Mouse (Mus musculus) gastrocnemius, postnatal 14 days (tissue): ENCODE data around the gene Gm10837. TPM values are rescaled to one million over a fixed set of nuclear protein-coding genes. Genes with fewer than 3 reads are reported as not detected.

Experiments used
- DNase-seq: peaks from one replicate; pipeline ENCODE4 v3.0.0; 2021; ENCODE audit warnings: mixed read lengths
- intact Hi-C: fragments of 180-260 bp; cut with DNase I; formaldehyde crosslinking; loops from one replicate; pipeline ENCODE4 v1.15.1; 2025; ENCODE audit warnings: low total_unique reads
- total RNA-seq, 2 experiments: library from RNA; stranded (reverse); gene quantifications; 2 replicates each; pipeline ENCODE4 v1.2.3; 2021

Gm10837 gene
- total RNA-seq, 2 experiments from 2014 or later, result not detected

GRCm38 (mm10) chr14:122491521-122491920 lies 1.1 kb downstream of the Gm10837 start:
- no peak for DNase-seq
- intact Hi-C loops, result no loop called here

- DNase-seq, result no peak
- intact Hi-C loops, result no loop called here
These were observed 1.6 kb downstream of the Gm10837 start for GRCm38 (mm10) chr14:122492015-122492414.

GRCm38 (mm10) chr14:122509058-122509457 lies 18.7 kb downstream of the Gm10837 start:
- no peak for DNase-seq
- intact Hi-C loops, result no loop called here

DNA sequence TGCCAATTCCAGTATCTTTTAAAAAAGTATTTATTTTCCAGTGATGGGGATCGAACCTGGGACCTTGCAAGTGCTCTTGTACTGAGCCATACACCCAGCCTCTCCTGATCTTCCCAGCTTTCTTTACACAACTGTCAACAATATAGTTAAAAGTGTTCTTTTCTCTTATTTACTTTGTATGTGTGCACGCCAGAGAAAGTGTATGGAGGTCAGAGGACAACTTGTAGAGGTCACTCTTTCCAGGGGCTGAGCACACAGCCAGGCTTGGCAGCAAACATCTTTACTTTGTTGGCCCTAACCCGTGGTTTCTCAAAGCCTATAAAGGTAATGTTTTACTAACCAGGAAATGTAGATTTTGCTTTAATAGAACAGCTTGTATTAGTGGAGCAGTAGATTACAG lies 21.1 kb downstream of the Gm10837 start:
- intact Hi-C loops, result loop anchor here (5.0 kb wide), 1 partner anchor 361 kb away; no protein-coding TSS in a partner anchor
- no peak for DNase-seq

- DNase-seq, result no peak
- intact Hi-C loops, result loop anchor here (5.0 kb wide), 1 partner anchor 359 kb away; no protein-coding TSS in a partner anchor
These were observed 23.2 kb downstream of the Gm10837 start for GRCm38 (mm10) chr14:122513511-122514036.

GRCm38 (mm10) chr14:122528475-122528874 lies 38.1 kb downstream of the Gm10837 start:
- no peak for DNase-seq
- intact Hi-C loops, result no loop called here

- intact Hi-C loops, result no loop called here
- peak; percentile 98 for DNase-seq
These were observed 43.9 kb downstream of the Gm10837 start, which contains the start of gene Pcca for GRCm38 (mm10) chr14:122534017-122534924. Pcca (plus strand) TSS chr14:122534324.

DNA sequence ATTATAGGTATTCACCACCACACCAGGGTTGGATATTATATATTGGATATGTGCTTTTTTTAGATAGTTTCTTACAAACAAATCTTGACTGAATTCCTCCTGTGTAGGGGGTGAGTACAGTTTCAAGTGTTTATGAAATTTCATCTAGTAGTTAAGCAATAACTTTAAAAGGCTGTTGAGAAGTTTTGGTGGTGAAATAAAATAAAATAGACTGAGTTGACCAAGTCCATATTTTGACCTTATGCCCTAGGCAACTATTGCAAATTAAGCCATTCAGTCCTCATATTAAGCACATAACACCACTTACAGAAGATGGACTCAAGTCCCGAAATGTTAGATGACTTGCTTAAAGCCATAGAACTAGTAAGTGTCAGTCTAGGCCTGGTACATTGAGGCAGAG lies 45.6 kb downstream of the Gm10837 start:
- no peak for DNase-seq

More for the DNA sequence above, 45.6 kb downstream of the Gm10837 start:
- intact Hi-C loops, result no loop called here

Other genes with a start within 250 kb of the Gm10837 start
- gene Gm5089, start 39.5 kb upstream of the Gm10837 start, total RNA-seq, result not detected
- not detected for gene Zic5, start 24.9 kb upstream of the Gm10837 start, total RNA-seq
- not detected for gene Zic2, start 15.2 kb upstream of the Gm10837 start, total RNA-seq
- 10 to 100 TPM; 32.7 to 37.9 TPM for gene Pcca, start 43.7 kb downstream of the Gm10837 start, total RNA-seq